Mouse (Mus musculus): Measurements from ENCODE around the gene Sfxn5.

DNA sequence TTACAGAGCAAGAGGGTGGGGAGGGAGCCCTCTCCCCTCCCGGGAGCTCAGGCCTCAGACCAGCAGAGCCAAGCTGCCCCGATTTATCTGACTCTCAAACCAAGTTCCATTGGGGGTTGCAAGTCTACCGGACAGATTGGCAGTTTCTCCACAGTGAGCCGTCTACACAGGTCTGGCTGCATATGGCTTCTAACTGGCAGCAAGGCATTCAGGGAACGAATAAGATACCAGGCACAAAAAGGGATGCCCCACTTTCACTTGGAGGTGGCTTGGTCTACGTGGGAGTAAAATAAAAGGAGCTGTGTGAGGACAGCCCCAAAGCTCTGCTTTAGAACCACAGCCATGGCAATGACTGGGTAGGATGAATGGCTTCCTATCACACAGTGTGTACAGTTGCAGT, 67.2 kb downstream of the Sfxn5 start:
- TF ChIP-seq POLR2A (IDR thresholded peaks at IDR 0.05; ENCODE audit: borderline replicate concordance, insufficient read depth, low read length) (no peak), CTCF (IDR thresholded peaks at IDR 0.05; ENCODE audit: borderline replicate concordance, insufficient read depth, low read depth, low read length) (no peak)
